Mouse (Mus musculus) urinary bladder, postnatal 14 days (tissue): ENCODE results near the gene Mcrs1.

ENCODE experiments used
- DNase-seq: peaks from one replicate; pipeline ENCODE4 v3.0.0; 2021; ENCODE audit warnings: low spot score

Mcrs1 gene

DNA sequence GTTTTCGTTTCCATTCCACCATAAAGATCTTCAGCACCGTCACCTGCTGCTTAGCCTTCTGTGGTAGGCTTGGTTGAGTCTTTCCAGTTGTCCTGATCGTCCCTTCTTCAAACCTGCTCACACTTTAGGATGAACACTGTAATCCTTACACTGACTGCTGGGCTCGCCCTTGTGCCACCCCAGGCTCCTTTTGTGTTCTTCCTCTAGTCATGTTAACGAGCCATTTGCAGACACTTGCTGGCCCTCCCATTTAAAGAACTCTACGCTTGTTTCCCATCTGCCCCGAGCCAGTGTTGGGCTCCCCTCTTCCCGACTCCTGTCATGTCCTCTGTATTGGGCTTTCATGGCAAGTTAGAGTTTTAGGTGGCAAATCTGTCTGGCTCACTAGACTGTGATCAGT, 45.8 kb downstream of the Mcrs1 start:
- DNase-seq, result no peak

DNA sequence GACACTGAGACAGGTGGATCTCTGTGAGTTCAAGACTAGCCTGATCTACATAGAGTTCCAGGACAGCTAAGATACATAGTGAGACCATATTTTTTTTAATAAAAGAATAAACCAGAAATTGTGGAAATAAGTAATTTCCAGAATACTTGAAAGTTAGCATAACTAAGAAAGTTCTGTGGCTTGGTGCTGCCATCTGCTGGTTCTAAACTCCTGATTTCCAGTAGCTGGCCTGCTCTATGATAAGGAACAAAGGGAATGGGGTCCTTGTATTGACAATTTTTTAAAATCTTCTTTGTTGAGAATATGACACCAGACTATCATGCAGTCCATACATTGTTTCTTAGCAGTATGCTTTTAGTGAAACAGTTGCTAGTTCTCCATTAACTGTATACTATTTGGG, 53.0 kb downstream of the Mcrs1 start:
- peak; percentile 32 for DNase-seq

DNA sequence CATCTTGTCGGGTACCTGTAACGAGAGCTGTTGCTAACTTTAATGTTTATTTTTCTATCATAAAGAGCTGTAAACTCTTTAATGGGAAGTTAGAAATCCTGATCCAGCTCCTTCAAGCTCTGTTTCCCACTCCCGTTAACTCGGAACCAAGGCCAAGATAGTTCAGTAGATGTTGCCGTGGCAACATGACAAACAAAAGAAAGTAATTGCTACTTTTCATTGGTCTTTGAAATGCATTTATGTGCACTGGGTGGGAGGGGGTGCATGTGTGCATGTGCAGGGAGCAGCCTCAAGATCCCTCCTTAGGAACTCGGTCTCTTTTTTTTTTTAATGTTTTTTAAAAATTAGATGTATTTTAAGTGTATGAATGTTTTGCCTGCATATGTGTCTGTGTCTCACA, 56.7 kb downstream of the Mcrs1 start:
- no peak for DNase-seq

DNA sequence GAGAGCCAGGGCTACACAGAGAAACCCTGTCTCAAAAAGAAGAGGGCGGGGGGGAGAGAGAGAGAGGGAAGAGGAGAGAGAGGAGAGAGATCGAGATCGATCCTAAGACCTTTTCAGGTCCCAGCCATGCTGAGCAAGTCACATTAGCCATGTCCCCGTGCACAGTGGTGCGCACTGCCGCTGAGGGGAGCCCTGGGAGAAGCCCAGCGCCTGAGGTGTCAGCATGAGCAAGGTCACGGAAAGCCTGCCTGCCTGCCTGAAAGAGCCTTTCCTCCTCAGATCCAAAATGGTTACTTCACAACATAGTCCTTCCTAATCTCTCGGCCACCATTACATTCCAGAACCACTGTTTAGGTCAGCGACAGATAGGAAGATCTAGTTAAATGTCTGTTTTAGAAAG, 57.4 kb downstream of the Mcrs1 start:
- DNase-seq, result no peak
